16 mouse cellular contexts compared by ENCODE assay signal in genomic region chr6:118168106-118168505, GRCm38 (mm10).
"Had no signal": no experiment of that assay in that cellular context is flagged by ENCODE, and none has a peak within 500 bp of the region (broad histone marks: within the 10 kb centered on the region; RNA-seq: fewer than 3 reads in every experiment).

No protein-coding gene starts in this region.

- H3K9me3 ChIP-seq: neural tube, embryonic 13.5 days; neural tube, embryonic 15.5 days; stomach, embryonic 15.5 days had no signal

- DNase-seq: retina, postnatal 1 day; right cerebral cortex, adult 18-20 months; right cerebral cortex, postnatal 14 days; right cerebral cortex, postnatal 25 days; right cerebral cortex, postnatal 4 days; spleen, adult 18-20 months; thymus, adult 18-20 months; thymus, adult 2 months; thymus, postnatal 14 days; thymus, postnatal 25 days; thymus, postnatal 36 days; thymus, postnatal 4 days had no signal

- H3K4me3 ChIP-seq: neural tube, embryonic 13.5 days; neural tube, embryonic 15.5 days; stomach, embryonic 15.5 days had no signal

- H3K27ac ChIP-seq: neural tube, embryonic 13.5 days; neural tube, embryonic 15.5 days; stomach, embryonic 15.5 days; stomach, postnatal 0 days had no signal

- H3K27me3 ChIP-seq: neural tube, embryonic 13.5 days; neural tube, embryonic 15.5 days; stomach, embryonic 15.5 days had no signal

- H3K9ac ChIP-seq: neural tube, embryonic 13.5 days; neural tube, embryonic 15.5 days; stomach, embryonic 15.5 days had no signal

- H3K36me3 ChIP-seq: neural tube, embryonic 13.5 days; neural tube, embryonic 15.5 days; stomach, embryonic 15.5 days had no signal

- H3K4me1 ChIP-seq: neural tube, embryonic 13.5 days; neural tube, embryonic 15.5 days; stomach, embryonic 15.5 days had no signal

- H3K4me2 ChIP-seq: neural tube, embryonic 13.5 days; neural tube, embryonic 15.5 days; stomach, embryonic 15.5 days had no signal
